Mouse (Mus musculus) kidney, adult 2 months (tissue): Measurements from ENCODE around the gene Galr2.

Source experiments
- CTCF ChIP-seq: fragments of 200-500 bp; conservative IDR thresholded peaks from 2 replicates; pipeline ENCODE4 v1.5.1; 2011; ENCODE audit warnings: low read depth, mild to moderate bottlenecking, control low read depth, low read length, moderate library complexity, mixed read lengths; ENCODE audit not compliant: insufficient read depth, insufficient read length
- POLR2A ChIP-seq: fragments of 200-500 bp; IDR thresholded peaks from one replicate; pipeline ENCODE4 v1.6.1; 2011; ENCODE audit warnings: low read depth, low read length, control low read depth

- TF ChIP-seq CTCF (no peak), POLR2A (no peak)
Observed at GRCm38 (mm10) chr11:116305423-116305822, 24.7 kb downstream of the Galr2 start.
